Mouse (Mus musculus): ENCODE data around the gene Tmem255b.
A peak's percentile ranks its signal among the peaks of the same experiment; 100 is the strongest.

The Tmem255b gene

DNA sequence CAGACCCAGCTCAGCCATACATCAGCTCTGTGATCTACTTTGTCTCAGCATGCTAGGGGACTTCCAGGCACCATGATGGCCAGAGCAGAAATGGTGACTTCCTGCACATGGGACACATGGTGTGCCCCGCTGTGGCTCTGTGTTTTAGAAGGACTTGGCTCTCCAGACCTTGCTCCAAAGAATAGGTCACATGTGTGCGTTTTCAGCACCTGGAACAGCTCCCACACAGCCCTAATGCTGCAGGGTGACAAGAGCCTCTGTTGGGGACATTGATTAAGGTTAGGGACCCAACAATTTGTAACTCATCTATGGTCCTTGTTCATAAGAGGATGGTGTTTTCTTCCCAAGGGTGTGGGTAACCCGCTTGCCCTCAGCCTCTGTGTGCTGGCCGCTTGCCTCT lies 13.2 kb downstream of the Tmem255b start:
- no peak for DNase-seq (ENCODE audit: low spot score)

DNA sequence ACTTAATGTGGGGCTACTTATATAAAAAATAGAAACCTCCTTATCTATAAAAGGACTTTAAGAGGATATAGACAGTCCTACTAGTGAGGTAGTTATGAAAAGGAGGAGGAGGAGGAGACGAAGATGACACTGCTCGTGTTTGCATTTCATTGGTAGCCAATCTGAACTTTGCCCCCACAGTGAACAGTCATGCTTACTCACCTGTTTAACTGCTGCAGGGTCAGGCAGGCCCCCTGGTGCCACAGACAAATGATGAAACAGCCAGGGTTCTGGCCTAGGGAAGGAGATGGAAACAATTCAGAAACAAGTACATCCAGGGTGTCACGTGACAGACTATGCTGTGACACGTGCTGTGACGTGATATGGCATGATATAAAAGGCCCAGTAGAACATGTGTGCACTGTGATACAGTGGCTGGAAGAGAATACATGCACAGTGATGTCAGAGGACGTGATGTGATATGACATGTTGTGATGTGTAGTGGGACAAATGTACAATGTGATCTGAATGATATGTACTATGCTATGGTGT lies 16.8 kb downstream of the Tmem255b start:
- no peak for DNase-seq (ENCODE audit: low spot score)

DNA sequence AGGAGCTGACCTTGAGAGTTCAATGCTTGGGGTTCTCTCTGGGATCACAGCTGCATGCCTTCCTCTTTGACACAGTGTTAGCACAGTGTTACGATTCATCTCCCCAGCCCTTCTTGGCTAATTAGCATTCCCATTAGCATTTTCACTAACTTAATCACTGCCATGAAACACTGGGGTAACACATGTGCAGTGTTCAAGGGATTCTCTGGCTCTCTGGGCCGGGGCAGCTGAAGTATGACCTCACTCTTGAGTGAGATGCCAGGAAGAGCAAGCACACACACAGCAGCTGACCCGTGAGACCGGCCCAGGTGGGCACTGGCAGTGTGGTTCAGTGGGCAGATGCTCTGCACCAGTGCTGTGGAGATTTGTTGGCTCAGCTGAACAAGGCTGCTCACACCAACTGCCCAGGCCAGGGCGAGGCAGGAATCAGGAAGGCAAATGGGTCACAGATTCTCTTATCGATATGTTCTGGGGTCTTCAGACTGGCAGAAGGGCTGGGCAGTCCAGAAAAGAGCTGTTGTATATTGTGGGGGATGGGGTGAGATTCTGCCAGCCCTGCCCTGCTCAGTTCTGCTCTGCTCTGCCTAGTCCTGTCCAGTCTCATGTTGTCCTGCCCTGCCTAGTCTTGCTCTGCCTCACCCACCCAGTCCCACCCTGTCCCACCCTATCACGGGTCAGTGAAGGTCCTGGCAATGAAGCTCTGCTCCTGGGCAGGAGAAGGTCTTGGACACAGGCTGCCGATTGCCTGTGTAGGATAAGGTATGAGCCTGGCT lies 19.5 kb downstream of the Tmem255b start:
- DNase-seq (ENCODE audit: low spot score): peak; percentile 34

DNA sequence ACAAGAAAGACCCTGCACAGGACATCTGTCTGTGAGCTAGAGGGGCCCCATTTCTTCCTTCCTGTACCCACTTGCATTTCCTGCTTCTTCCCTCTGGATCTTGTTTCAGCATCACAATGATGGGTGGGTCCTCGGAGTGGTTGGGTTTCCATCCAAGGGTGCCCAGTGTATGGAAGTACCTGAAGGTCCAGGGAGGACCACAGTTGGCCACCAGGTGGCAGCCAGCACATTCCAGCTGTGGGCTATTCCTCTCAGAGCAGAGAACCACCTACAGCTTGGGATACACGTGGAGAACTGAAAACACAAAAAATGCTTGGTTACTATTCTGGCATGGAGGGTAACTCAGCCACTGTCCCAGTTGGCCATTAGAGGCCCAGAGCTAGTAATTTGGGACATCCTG lies 20.3 kb downstream of the Tmem255b start:
- DNase-seq (ENCODE audit: low spot score): peak; percentile 38

DNA sequence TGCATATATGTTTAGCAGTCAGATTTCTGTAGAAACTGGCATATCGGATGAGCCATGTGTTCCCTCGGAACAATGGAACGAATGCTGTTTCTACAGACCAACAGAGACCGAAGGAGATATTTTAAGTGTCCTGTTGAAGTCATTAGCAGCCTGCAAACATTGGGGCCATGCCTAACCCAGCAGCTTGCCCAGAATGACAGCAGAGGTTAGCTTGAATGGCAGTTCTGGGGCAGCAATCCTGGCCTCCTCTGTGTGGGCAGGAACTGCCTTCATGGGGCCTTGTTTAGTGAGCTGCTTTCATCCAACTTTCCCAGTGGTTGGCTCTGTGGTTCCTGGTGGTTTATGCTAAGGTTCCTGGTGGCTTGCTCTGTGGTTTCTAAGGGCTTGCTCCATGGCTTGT lies 24.4 kb downstream of the Tmem255b start:
- no peak for DNase-seq (ENCODE audit: low spot score)

DNA sequence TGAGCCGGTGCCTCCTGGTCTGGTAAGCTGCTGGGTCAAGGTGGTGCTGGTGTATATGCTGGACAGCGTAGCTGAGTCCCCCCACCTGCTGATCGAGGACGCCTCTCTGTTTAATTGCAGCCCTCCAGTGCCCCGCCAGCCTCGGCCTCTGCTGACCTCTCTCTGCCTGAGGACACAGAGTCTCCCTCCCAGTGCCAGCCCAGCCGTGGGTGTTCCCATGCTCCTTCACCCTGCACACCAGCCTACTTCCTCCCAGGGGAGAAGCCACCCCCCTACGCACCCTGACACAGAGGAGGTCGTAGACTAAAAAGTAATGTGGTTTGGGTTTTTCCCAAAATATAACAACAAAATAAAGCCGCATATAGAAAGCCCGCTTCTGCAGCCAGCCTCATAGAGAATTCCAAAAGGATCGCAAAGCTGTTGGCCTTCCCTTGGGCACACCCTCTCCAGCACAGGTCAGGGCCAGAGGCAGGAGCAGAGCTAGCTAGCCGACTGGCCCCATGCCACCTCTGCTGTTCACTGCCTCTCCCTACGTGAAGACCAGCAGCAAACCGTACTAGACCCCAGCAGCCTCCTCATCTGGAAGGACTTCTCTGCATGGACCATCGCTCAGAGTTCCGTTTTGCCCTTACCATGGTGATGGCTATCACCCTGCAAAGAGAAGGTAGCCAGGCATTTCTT lies 26.2 kb downstream of the Tmem255b start:
- no peak for DNase-seq (ENCODE audit: low spot score)

DNA sequence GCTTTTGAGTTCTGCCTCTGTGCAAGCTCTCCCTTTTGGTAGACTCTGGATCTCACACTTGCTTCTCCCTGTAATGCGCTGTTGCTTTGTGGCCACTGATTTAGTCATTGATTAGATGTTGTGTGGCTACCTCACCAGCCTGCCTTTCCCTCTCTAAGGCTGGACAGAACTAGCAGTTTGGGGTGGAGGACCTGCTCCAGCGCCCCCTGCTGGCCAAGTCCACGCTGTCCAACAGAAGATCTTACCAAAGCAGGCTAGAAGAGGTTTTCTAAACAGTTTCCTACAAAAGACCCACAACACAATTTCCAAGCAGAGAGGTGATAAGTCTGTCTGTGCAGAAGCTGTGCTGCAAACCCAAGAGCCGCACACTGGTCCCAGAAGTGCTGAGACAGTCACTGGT lies 26.9 kb downstream of the Tmem255b start:
- DNase-seq (ENCODE audit: low spot score): peak; percentile 70

DNA sequence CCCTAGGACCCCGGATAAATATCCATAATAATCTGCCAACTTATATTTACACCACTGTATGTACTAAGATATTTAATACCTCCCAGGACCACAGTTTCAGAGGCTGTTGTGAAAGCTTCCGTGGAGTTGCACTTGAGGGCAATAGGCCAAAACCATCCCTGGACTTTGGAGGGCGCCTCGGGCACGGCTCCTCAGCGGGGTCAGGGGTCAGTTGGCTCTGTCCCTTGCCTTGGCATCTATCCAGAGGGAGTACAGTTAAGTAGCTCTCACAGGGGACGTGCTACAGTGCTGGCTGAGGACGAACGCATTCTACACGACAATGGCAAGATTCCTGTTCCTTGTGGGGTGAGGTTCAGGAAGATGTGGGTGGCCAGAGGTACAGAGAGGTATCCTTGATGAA lies 27.4 kb downstream of the Tmem255b start:
- no peak for DNase-seq (ENCODE audit: low spot score)

DNA sequence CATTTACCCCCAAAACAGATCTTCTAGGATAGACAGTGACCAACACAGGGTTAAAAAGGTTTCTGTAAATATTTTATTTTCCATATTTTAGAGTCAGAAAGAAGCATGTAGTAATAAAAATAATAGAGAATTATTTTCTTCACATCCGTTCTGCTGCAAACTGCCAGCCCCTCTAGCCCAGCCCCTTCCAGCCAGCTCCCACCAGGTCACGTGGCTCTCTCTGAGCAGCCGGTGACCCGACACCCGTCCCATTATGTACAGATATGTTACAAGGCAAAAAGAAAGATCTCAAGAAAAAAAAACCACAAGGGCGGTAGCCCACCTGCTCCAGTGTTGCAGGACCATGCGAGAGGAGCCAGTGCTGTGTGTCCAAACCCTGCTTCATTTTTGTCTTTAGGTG lies 30.3 kb downstream of the Tmem255b start:
- no peak for DNase-seq (ENCODE audit: low spot score)

DNA sequence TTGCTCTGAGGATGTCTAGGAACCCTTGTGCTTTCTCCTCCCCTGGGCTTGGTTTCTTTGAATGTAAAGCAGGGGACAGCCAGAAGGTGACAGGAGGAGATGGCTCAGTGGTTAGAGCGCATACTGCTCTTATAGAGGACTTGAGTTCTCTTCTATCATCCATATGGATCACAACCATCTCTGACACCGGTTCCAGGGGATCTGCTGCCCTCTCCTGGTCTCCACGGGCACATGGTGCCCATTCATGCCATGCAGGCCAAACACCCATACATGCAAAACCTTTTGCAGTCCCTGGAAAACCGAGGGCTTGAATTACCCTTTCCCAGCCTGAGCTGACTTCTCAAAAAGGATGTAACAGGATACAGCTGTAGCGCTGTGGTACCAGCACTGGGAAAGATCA lies 32.0 kb downstream of the Tmem255b start:
- no peak for DNase-seq (ENCODE audit: low spot score)

DNA sequence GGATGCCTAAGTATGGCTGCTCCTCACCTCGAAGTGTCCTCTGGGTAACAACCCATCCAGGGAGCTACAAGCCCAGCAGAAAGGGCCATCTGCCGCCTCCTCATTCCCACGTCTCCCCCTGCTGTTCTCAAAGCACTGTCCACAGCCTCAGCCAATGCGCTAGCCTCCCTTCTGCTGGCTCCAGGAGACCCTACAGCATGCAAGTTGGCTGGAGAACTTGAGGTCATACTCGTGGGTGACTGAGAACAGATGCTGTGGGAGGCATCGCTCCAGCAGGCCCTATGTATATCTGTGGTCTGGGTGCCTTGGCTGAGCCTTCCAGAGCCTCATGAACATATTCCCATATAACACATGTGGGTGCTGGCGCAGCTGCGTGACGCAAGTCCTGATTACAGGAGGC lies 33.7 kb downstream of the Tmem255b start:
- no peak for DNase-seq (ENCODE audit: low spot score)

DNA sequence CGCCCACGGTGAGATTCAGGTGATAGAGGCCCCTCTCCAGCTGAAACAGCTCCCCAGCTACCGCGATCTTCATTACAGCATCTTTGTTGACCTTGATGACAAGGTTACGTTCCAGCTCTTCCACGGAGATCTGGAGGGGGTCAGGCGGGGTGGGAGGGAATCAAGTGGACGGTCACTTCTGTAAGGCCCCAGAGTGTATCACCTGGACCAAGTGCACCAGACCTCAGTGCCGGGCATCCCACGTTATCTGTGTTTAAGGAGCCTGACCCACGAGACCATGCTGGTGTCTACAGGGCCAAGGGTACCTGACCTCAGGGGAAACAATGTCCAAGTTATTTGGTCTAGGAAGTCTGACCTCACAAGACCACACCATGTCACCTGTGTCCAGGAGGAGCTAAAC lies 36.5 kb downstream of the Tmem255b start:
- no peak for DNase-seq (ENCODE audit: low spot score)

DNA sequence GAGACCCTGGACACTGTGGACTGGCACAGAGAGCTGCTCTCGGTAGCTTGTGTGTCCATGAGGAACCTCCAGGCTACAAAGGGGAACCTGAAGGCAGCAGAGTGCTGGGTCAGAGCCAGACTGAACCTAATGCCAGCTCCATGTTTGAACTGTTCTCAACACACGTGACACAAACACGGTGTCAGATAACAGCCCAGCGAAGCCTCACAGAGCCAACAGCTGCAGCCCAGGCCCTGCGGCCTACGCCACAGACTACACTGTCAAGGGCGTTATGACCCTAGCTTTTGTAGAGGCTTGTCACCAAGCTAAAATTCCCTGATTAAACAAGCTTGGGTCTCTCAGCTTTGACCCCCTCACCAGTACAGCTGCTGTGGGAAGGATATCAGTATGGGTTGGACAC lies 37.3 kb downstream of the Tmem255b start:
- no peak for DNase-seq (ENCODE audit: low spot score)

DNA sequence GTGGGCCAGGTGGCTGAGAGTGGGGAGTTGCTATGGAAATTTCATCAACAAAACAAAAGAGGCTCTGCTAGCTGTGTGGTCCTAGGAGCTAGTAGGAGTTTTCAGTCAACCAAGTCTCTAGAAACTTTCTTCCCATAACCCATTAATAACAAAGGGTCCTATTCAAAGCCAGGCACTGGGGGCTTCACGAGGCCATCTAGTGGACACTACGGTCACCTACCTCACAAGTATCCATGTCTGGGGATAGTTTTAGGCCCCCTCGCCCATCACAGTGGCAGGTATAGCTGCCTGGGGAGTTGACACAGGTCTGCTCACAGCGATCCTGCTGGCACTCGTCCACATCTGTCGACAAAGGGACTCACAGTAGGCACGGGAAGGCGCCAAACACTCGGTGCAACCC lies 40.9 kb downstream of the Tmem255b start:
- DNase-seq (ENCODE audit: low spot score): no peak

DNA sequence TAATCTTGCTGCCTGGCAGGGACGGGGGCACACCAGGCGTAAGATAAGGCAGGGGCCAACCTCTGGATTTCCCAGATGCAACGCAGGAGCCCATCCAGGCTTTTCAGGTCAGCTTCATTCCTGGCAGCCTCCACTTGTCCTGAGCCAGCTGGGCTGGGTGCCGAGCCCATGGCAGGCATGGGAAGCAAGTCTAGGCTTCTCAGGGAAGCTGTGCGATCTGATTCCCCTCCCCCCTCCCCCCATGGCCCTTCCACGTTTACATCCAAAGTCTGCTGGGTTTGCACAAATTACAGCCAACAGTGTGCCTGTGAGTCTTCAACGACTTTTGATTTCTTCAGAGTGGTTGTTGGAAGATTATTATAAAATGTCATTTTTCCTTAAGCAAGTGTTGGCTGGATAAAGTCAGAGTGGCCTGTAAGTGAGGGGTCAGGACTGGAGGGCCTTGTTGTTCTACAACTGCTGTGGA lies 46.1 kb downstream of the Tmem255b start:
- DNase-seq (ENCODE audit: low spot score): no peak

DNA sequence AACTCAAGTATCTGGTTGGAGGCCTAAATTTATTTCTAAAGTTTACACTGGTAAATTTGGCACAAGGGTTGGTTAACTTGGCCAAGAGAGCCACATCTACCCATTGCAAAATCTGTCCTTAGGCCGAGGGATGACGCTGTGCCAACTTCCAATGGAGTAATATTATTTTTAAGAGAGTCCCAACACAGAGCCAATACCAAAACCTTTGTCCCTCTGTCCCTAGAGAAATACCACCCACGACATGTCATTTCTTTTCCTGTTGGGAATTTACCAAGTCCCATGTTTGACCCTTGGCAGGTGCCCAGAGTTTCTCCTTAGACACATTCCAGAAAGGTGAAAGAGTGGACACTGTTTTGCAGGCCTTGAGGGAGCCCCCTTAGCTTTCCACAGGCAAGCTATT lies 46.6 kb downstream of the Tmem255b start:
- no peak for DNase-seq (ENCODE audit: low spot score)

DNA sequence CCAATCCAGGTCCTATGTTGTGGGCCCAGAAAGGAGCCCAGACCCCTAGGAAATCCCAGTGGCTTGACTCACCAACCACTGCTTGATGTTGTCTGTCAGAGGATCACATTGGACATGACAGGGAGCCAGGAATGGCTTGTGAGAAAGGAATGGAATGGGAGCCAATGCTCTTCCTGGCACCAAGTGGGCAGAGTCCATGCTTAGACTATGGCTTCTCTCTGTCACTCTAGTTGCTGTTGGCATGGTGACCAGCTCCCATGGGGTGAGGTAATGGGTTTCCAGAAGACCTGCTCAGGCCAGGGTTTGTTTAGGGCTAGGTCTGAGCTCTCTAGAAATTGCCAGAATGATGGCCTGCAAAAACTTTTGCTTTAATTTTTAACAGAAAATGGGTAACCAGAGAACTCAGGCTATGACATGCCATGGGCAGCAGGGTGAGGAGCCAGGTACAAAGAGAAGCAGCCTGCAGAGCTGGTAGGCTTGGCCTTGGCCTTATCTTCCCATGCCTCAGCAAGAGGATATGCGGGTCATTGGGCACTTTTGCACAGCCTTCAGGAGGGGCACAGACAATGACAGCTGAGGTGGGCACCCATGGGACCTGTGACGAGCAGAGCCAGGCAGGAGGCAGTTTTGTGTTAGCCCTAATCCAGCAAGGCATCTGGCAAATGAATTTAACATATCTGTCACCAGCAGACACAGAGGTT lies 47.3 kb downstream of the Tmem255b start:
- DNase-seq (ENCODE audit: low spot score): no peak

DNA sequence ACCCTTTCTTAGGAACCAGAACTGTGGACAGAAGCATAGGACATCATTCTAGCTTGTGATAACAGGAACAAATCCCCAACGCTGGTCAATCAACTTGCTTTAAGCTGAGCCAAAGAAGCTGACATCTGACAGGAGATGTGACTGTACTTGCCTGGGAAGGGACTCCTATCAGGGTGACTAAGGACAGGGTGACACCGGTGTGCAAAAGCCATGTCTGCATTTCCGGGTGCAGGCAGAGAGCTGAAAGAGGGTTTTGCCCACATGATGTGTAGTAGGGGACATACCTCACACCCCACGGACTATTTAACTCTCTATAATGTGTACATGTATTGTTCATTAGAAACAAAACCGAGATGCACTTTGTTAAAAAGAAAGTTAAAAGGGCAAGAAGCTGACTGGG lies 48.2 kb downstream of the Tmem255b start:
- DNase-seq (ENCODE audit: low spot score): no peak

DNA sequence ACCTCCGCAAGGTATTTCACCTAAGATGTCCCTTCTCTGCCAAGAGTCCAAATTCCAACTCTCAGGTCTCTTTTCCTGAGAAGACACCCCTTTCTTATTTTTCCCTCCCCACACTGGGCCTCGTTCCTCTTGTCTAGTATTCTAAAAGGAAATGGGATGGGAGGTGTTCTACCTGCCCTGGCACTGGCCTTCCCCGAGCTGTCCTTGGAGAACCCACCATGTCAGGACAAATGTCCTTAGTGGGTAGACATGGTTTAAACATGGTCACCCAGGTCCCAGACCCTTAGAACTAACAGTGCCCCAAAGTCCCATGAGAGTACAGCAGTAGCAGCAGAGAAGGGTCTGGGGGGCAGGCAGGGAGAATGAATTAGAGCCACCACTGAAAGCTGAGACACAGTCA lies 54.4 kb downstream of the Tmem255b start:
- DNase-seq (ENCODE audit: low spot score): no peak

DNA sequence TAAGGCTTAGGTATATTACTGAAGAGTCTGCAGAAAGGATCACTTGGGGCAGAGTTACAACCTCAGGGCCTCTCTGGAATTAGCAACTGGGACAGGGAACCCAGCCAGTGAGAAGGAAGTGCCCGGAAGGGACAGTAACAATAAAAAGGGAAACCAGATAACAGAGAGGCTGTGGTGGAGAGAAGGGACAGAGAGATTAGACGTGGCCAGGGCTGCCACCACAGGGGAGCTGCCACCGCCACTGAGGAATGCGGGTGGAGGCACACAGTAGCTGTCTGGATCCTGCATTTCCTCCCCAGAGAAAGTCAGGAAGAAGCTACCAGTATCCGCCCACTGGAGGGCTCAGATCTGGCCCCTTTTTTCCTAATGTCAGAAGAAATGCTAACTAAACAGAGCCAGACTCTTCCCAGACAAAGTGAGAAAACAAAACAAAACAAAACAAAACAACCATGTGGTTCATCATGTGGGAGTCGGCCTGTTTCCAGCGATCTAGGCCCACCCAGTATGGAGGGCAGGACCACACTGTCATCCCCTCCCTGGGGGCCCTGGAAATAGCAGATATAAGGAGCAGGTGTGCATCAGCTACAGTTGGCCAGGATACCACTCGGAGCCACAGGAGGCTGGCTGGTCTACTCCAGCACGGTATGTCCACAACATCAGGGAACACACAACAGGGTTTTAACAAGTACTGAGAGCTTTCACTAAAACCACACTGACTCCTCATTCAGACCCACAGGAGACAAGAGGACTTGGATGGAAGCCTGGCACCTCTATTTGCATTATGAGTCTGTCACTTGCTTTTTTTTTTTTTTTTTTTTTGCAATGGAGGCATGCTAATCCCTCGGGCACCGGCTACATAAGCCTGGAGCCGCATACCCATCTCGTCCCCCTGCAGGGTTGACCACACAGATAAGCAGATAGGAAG lies 55.3 kb downstream of the Tmem255b start:
- no peak for DNase-seq (ENCODE audit: low spot score)

DNA sequence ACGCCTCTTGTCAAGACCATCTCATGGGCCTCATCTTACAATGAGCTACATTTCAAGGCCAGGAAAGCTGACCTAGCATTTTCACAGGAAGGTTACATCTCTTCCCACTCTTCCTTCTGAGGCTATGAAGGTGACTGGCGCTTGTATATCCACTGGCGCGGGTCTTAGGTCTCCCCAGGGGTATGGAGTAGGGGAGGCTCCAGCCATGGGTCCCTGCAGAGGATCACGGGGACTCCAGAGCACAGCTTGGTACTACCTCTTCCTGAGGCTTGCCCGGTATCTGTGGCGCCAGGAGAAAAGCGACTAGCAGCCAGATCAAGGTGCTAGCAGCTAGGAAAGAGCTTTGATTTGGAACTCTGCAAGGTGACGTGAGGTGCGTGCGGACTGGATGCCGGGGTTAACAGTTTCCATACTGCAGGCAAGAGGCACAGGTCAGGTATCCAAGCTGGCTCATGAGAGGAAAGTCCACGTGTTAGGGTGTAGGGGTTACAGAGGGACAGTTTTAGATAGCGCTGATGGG lies 56.6 kb downstream of the Tmem255b start:
- no peak for DNase-seq (ENCODE audit: low spot score)
